Comparison of ENCODE assay signal across 19 mouse cellular contexts in the genomic region with DNA sequence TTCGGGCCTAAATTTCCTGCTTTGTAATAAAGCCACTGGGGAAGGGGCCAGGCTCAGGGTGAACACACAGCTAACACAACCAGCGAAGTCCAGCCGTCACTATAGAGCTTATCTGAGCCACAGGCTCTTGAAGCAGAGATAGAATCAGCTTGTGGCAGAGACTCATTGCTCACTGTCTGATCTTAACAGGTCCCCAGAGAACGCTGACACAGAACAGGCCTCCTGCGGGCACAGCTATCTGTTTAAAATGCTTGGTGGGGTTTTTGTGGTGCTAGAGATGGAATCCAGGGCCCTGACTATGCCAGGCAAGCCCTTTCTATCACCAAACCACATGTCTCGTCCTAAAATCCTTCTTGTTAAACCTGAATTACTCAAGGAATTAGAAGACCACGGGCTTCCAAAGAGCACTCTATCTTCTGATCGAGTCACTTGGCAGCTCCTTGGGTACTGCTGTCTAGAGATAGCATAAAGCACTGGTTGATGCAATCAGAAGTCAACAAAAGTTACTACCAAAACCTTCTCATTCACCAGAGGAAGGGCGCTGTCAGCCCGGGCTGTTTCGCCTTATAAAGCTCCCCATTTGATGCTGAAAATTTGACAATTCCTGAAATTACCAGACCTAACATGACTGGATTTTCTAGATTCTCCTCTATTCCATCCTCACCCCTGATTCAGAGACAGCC.
DNase-seq lines count a peak whose midpoint lies in the region; ATAC-seq and TF ChIP-seq lines count a peak whose summit lies in the region.
"Had no signal": no experiment of that assay in that cellular context is flagged by ENCODE, and none has a peak within 500 bp of the region (broad histone marks: within the 10 kb centered on the region; RNA-seq: fewer than 3 reads in every experiment).

No protein-coding gene starts in this region.

- H3K4me1 ChIP-seq in heart, embryonic 14.5 days (ENCODE audit: control insufficient read depth in 2 of 2, insufficient read depth in 2 of 2, low read length in 2 of 2), result peaks cover 15 to 26% of the 10 kb centered on the region in 2 experiments
- H3K4me1 ChIP-seq in stomach, embryonic 14.5 days (ENCODE audit: control insufficient read depth, insufficient read depth, low read length), result 0 out of 2 replicates have a peak, but pooled peaks cover 6% of the 10 kb centered on the region
- no peaks in the 10 kb centered on the region for H3K4me1 ChIP-seq in stomach, postnatal 0 days (replicated peaks; ENCODE audit: control insufficient read depth, insufficient read depth)

- H3K9me3 ChIP-seq in heart, embryonic 14.5 days (ENCODE audit: control insufficient read depth, low read length), result no peaks in the 10 kb centered on the region
- H3K9me3 ChIP-seq in stomach, embryonic 14.5 days (ENCODE audit: control insufficient read depth, low read depth, low read length), result no peaks in the 10 kb centered on the region
- no peaks in the 10 kb centered on the region for H3K9me3 ChIP-seq in stomach, postnatal 0 days (ENCODE audit: control insufficient read depth, low read length)
- H3K9me3 ChIP-seq: embryonic facial prominence, embryonic 15.5 days; forebrain, embryonic 13.5 days had no signal

- H3K36me3 ChIP-seq in heart, embryonic 14.5 days (ENCODE audit: control insufficient read depth, insufficient read depth, low read length), result no peaks in the 10 kb centered on the region
- H3K36me3 ChIP-seq in stomach, embryonic 14.5 days (ENCODE audit: control insufficient read depth, insufficient read depth, low read length), result no peaks in the 10 kb centered on the region
- H3K36me3 ChIP-seq in stomach, postnatal 0 days (ENCODE audit: control insufficient read depth, insufficient read depth, low read length), result no peaks in the 10 kb centered on the region
- H3K36me3 ChIP-seq: embryonic facial prominence, embryonic 15.5 days had no signal

- H3K4me3 ChIP-seq in heart, embryonic 14.5 days (ENCODE audit: control insufficient read depth in 1 of 2, insufficient read depth in 1 of 2, low read depth in 1 of 2, low read length in 2 of 2), result no peak overlapping the region
- no peak overlapping the region for H3K4me3 ChIP-seq in stomach, embryonic 14.5 days (ENCODE audit: low read depth, low read length)
- no peak overlapping the region for H3K4me3 ChIP-seq in stomach, postnatal 0 days (ENCODE audit: low read depth, low read length)
- H3K4me3 ChIP-seq: embryonic facial prominence, embryonic 15.5 days; forebrain, embryonic 13.5 days had no signal

- intact Hi-C loops in heart, postnatal 36 days (cut with DNase I), result no loop called here

- no peak for TF ChIP-seq CTCF in stomach, postnatal 0 days (IDR thresholded peaks at IDR 0.05; ENCODE audit: low read depth)

- peak overlapping the region; percentile 3; the same call in 1 of the 2 replicates for H3K4me2 ChIP-seq in heart, embryonic 14.5 days (ENCODE audit: low read length)
- H3K4me2 ChIP-seq in stomach, embryonic 14.5 days (replicated peaks; ENCODE audit: low read depth, low read length), result no peak overlapping the region
- no peak overlapping the region for H3K4me2 ChIP-seq in stomach, postnatal 0 days (replicated peaks; ENCODE audit: low read depth)
- H3K4me2 ChIP-seq: embryonic facial prominence, embryonic 15.5 days; forebrain, embryonic 13.5 days had no signal

- TF ChIP-seq EP300 in stomach, postnatal 0 days (optimal IDR thresholded peaks at IDR 0.05), result no peak

- no peaks in the 10 kb centered on the region for H3K27me3 ChIP-seq in heart, embryonic 14.5 days (ENCODE audit: control insufficient read depth, insufficient read depth, low read length)
- no peaks in the 10 kb centered on the region for H3K27me3 ChIP-seq in stomach, embryonic 14.5 days (ENCODE audit: control insufficient read depth, insufficient read depth, low read length)
- no peaks in the 10 kb centered on the region for H3K27me3 ChIP-seq in stomach, postnatal 0 days (ENCODE audit: control insufficient read depth, insufficient read depth, low read length)
- H3K27me3 ChIP-seq: embryonic facial prominence, embryonic 15.5 days; forebrain, embryonic 13.5 days had no signal

- no peak overlapping the region for H3K9ac ChIP-seq in heart, embryonic 14.5 days (ENCODE audit: low read length)
- no peak overlapping the region for H3K9ac ChIP-seq in stomach, embryonic 14.5 days (replicated peaks; ENCODE audit: low read depth, low read length)
- H3K9ac ChIP-seq in stomach, postnatal 0 days (ENCODE audit: low read length), result no peak overlapping the region
- H3K9ac ChIP-seq: embryonic facial prominence, embryonic 15.5 days; forebrain, embryonic 13.5 days had no signal

- whole genome bisulfite sequencing in heart, embryonic 14.5 days, result 24% methylated on average over 11 of the region's 11 CpGs
- 48% methylated on average over 11 of the region's 11 CpGs for WGBS in stomach, embryonic 14.5 days
- 60% methylated on average over 11 of the region's 11 CpGs for WGBS in stomach, postnatal 0 days

- DNase-seq in heart, postnatal 36 days, result no peak
- no peak for DNase-seq in stomach, postnatal 0 days (ENCODE audit: low spot score)
- DNase-seq in embryo, embryonic 11.5 days (ENCODE audit: low read depth, low spot score), result peak; percentile 20
- DNase-seq in natural killer cell, adult 2 months (ENCODE audit: low spot score in 2 of 2), result no peak
- DNase-seq: adrenal gland, postnatal 10 days; cerebellum, postnatal 10 days; heart, postnatal 14 days; kidney, postnatal 25 days; lung, adult 18-20 months; spleen, adult 18-20 months; thymus, postnatal 4 days had no signal

- peak; percentile 68 for ATAC-seq in heart, embryonic 14.5 days (ENCODE audit: insufficient number of reproducible peaks, insufficient read depth, low FRiP score, low read depth)
- no peak for ATAC-seq in stomach, embryonic 14.5 days (ENCODE audit: insufficient number of reproducible peaks, insufficient read depth, low FRiP score, low read depth)
- ATAC-seq in stomach, postnatal 0 days (ENCODE audit: low FRiP score, low TSS enrichment), result no peak
- ATAC-seq in megakaryocyte-erythroid progenitor cell, adult 5-6 weeks (replicated peaks; ENCODE audit: low FRiP score, low TSS enrichment, poor library complexity, severe bottlenecking), result no peak
- ATAC-seq: forebrain, embryonic 13.5 days; intestine, embryonic 16.5 days; midbrain, embryonic 16.5 days had no signal

- H3K27ac ChIP-seq in heart, embryonic 14.5 days (replicated peaks in 1 of 2; ENCODE audit: control insufficient read depth in 1 of 2, insufficient read depth in 1 of 2, low read depth in 2 of 2, low read length in 2 of 2), result peak overlapping the region; percentile 57 to 69
- peak overlapping the region; percentile 6; the same call in 1 of the 2 replicates for H3K27ac ChIP-seq in stomach, embryonic 14.5 days (ENCODE audit: low read length)
- H3K27ac ChIP-seq in stomach, postnatal 0 days (replicated peaks), result no peak overlapping the region
- H3K27ac ChIP-seq: embryonic facial prominence, embryonic 15.5 days; forebrain, embryonic 13.5 days; macrophage had no signal
